8 mouse cellular contexts compared by ENCODE assay signal in the genomic region with DNA sequence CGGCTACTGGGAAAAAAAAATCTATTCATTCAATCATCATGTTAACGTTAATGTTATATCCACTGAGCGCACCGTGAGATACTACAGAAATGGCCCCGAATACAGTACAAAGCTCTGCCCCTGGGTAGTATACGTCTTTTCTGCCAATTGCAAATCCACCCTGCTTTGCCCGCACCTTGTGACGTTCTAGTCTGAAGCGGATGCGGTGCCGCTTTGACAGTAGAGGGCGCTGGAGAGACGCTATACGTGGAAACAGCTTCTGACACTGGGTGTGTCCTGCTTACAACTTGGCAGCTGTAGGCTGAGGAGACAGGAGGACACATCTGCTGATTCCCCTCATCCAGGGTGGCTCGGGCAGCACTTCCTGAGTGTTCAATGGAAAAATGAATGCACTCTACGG.
A peak's percentile ranks its signal among the peaks of the same experiment; 100 is the strongest.
DNase-seq lines count a peak whose midpoint lies in the region; ATAC-seq lines count a peak whose summit lies in the region.

No protein-coding gene starts in this region.

- H3K36me3 ChIP-seq in hindbrain, embryonic 14.5 days (replicated peaks; ENCODE audit: control insufficient read depth, insufficient read depth) = no peaks in the 10 kb centered on the region

- no peaks in the 10 kb centered on the region for H3K4me1 ChIP-seq in hindbrain, embryonic 14.5 days (replicated peaks; ENCODE audit: control insufficient read depth, insufficient read depth, low read length)

- peak; percentile 78; the same call in 1 of the 2 replicates for ATAC-seq in hindbrain, embryonic 14.5 days (ENCODE audit: low FRiP score)

- H3K9me3 ChIP-seq in hindbrain, embryonic 14.5 days (ENCODE audit: control insufficient read depth, low read length) = no peaks in the 10 kb centered on the region

- peak; percentile 92 for DNase-seq in ZHBTc4 (ENCODE audit: low read depth, low spot score)
- peak; percentile 67 to 83 for DNase-seq in cerebellum, postnatal 25 days
- peak; percentile 89 to 92 for DNase-seq in frontal cortex, postnatal 36 days (ENCODE audit: low spot score in 2 of 2)
- peak; percentile 85 for DNase-seq in hindbrain, embryonic 14.5 days (ENCODE audit: low spot score)
- DNase-seq in layer of hippocampus, postnatal 25 days (ENCODE audit: extremely low spot score in 1 of 2, low spot score in 1 of 2) = peak; percentile 67 to 87
- peak; percentile 84 to 86 for DNase-seq in lung, postnatal 4 days
- DNase-seq in right cerebral cortex, adult 2 months (ENCODE audit: low spot score in 2 of 2) = peak; percentile 92 to 94
- peak; percentile 84 for DNase-seq in urinary bladder, postnatal 14 days (ENCODE audit: low spot score)

- H3K27me3 ChIP-seq in hindbrain, embryonic 14.5 days (ENCODE audit: control insufficient read depth, insufficient read depth, low read length) = no peaks in the 10 kb centered on the region

- H3K4me2 ChIP-seq in hindbrain, embryonic 14.5 days (replicated peaks) = peak overlapping the region; percentile 34

- no peak overlapping the region for H3K27ac ChIP-seq in hindbrain, embryonic 14.5 days

- H3K9ac ChIP-seq in hindbrain, embryonic 14.5 days = no peak overlapping the region

- WGBS in hindbrain, embryonic 14.5 days = 14% methylated on average over 16 of the region's 16 CpGs

- no peak overlapping the region for H3K4me3 ChIP-seq in hindbrain, embryonic 14.5 days (replicated peaks; ENCODE audit: low read length)
